Mouse (Mus musculus) midbrain, embryonic 15.5 days (tissue): Measurements from ENCODE around the gene Ebf1. TPM values are rescaled to one million over a fixed set of nuclear protein-coding genes. Genes with fewer than 3 reads are reported as not detected.
A peak's percentile ranks its signal among the peaks of the same experiment; 100 is the strongest.
"Not testable (repeated sequence)": the region's sequence is repeated elsewhere in the genome, so short reads cannot be mapped to it uniquely, and the experiment has no call there.

Source experiments
- ATAC-seq: fragments of 200-750 bp; cut with Nextera tagmentation; replicated peaks from 2 replicates; pipeline ENCODE4 v1.8.0; 2017; ENCODE audit warnings: moderate TSS enrichment
- H3K27ac ChIP-seq: fragments of 300-500 bp; sonication (generic); 2 replicates; pipeline ENCODE4 v1.5.1; 2015; ENCODE audit warnings: mild to moderate bottlenecking, inconsistent platforms
- H3K27me3 ChIP-seq: fragments of 300-500 bp; sonication (generic); replicated peaks from 2 replicates; pipeline ENCODE4 v1.6.1; 2015; ENCODE audit warnings: inconsistent platforms
- H3K36me3 ChIP-seq: fragments of 300-500 bp; sonication (generic); replicated peaks from 2 replicates; pipeline ENCODE4 v1.6.1; 2015; ENCODE audit warnings: inconsistent platforms
- H3K4me1 ChIP-seq: fragments of 300-500 bp; sonication (generic); 2 replicates; pipeline ENCODE4 v1.6.1; 2015; ENCODE audit warnings: inconsistent platforms
- H3K4me2 ChIP-seq: fragments of 300-500 bp; sonication (generic); 2 replicates; pipeline ENCODE4 v1.6.1; 2015; ENCODE audit warnings: inconsistent platforms, mild to moderate bottlenecking, moderate library complexity
- H3K4me3 ChIP-seq: fragments of 300-500 bp; sonication (generic); 2 replicates; pipeline ENCODE4 v1.5.1; 2015; ENCODE audit warnings: mild to moderate bottlenecking, inconsistent platforms
- H3K9ac ChIP-seq: fragments of 300-500 bp; sonication (generic); 2 replicates; pipeline ENCODE4 v1.6.1; 2015; ENCODE audit warnings: mild to moderate bottlenecking, inconsistent platforms
- H3K9me3 ChIP-seq: fragments of 300-500 bp; sonication (generic); 2 replicates; pipeline ENCODE4 v1.6.1; 2016; ENCODE audit warnings: inconsistent platforms
- WGBS: fragments of 180-500 bp; shearing (Covaris S2); methylation state at CpG from one replicate; pipeline ENCODE4 v1.1.7; 2015; ENCODE audit warnings: mixed read lengths; 5-methylcytosine and 5-hydroxymethylcytosine counted together
- polyA plus RNA-seq: library from polyadenylated mRNA; unstranded; fragments of >200 nt; fragmentation: Nextera tagmentation; extraction: Ambion mirVana; gene quantifications from 2 replicates; pipeline ENCODE4 v1.2.1, GENCODE M21; 2015

Gene Ebf1
- 66.6 and 68.9 TPM in 2 replicates for polyA plus RNA-seq

- ATAC-seq: peak; percentile 96
- WGBS: under 1% methylated on average over 31 of the region's 31 CpGs
- peak within 1 kb of the TSS; percentile 84 for H3K27ac ChIP-seq
- H3K4me2 ChIP-seq: peak within 1 kb of the TSS; percentile 91
- no peaks in the 10 kb centered on the region for H3K36me3 ChIP-seq
- H3K9me3 ChIP-seq: no peaks in the 10 kb centered on the region
- peaks cover 39% of the 10 kb centered on the region for H3K27me3 ChIP-seq
- peak within 1 kb of the TSS; percentile 72 for H3K9ac ChIP-seq
- peaks cover 39% of the 10 kb centered on the region for H3K4me1 ChIP-seq
- peak within 1 kb of the TSS; percentile 62 for H3K4me3 ChIP-seq
Measured at GRCm38 (mm10) chr11:44616788-44617712, at the start of gene Ebf1. Gene Ebf1, plus strand, starts transcription at chr11:44617317.

GRCm38 (mm10) chr11:44570336-44570735, 46.8 kb upstream of the Ebf1 start:
- H3K4me1 ChIP-seq, H3K27ac ChIP-seq, H3K4me2 ChIP-seq, H3K9ac ChIP-seq, ATAC-seq, H3K27me3 ChIP-seq, H3K4me3 ChIP-seq, H3K9me3 ChIP-seq: not testable (repeated sequence)
- H3K36me3 ChIP-seq: peaks cover 11% of the 10 kb centered on the region; the same call in 1 of the 2 replicates
- WGBS: 92% methylated on average over 4 of the region's 4 CpGs

GRCm38 (mm10) chr11:44572781-44573180, 44.3 kb upstream of the Ebf1 start:
- ATAC-seq: no peak
- H3K27ac ChIP-seq: no peak overlapping the region
- no peaks in the 10 kb centered on the region for H3K4me1 ChIP-seq
- no peak overlapping the region for H3K4me2 ChIP-seq
- H3K9ac ChIP-seq: no peak overlapping the region
- H3K9me3 ChIP-seq: no peaks in the 10 kb centered on the region
- H3K36me3 ChIP-seq: no peaks in the 10 kb centered on the region
- H3K4me3 ChIP-seq: no peak overlapping the region
- WGBS: 98% methylated on average over 5 of the region's 5 CpGs
- no peaks in the 10 kb centered on the region for H3K27me3 ChIP-seq

GRCm38 (mm10) chr11:44573396-44573795, 43.7 kb upstream of the Ebf1 start:
- no peak for ATAC-seq
- no peaks in the 10 kb centered on the region for H3K4me1 ChIP-seq
- H3K4me3 ChIP-seq: no peak overlapping the region
- H3K36me3 ChIP-seq: no peaks in the 10 kb centered on the region
- H3K27me3 ChIP-seq: no peaks in the 10 kb centered on the region
- no peak overlapping the region for H3K9ac ChIP-seq
- H3K4me2 ChIP-seq: no peak overlapping the region
- H3K27ac ChIP-seq: no peak overlapping the region
- WGBS: 77% methylated on average over 3 of the region's 3 CpGs
- no peaks in the 10 kb centered on the region for H3K9me3 ChIP-seq

- Histone ChIP-seq H3K4me1 (no peaks in the 10 kb centered on the region), H3K4me3 (no peak overlapping the region), H3K9ac (no peak overlapping the region), H3K4me2 (no peak overlapping the region), H3K36me3 (no peaks in the 10 kb centered on the region), H3K9me3 (no peaks in the 10 kb centered on the region), H3K27ac (no peak overlapping the region), H3K27me3 (no peaks in the 10 kb centered on the region)
- ATAC-seq: no peak
- 91% methylated on average over 8 of the region's 8 CpGs for WGBS
Measured at GRCm38 (mm10) chr11:44574391-44574790, 42.7 kb upstream of the Ebf1 start.

GRCm38 (mm10) chr11:44574820-44575219, 42.3 kb upstream of the Ebf1 start:
- no peak for ATAC-seq
- H3K4me2 ChIP-seq: no peak overlapping the region
- no peaks in the 10 kb centered on the region for H3K27me3 ChIP-seq
- H3K9ac ChIP-seq: no peak overlapping the region
- WGBS: 97% methylated on average over 5 of the region's 5 CpGs
- no peaks in the 10 kb centered on the region for H3K4me1 ChIP-seq
- H3K9me3 ChIP-seq: no peaks in the 10 kb centered on the region
- no peaks in the 10 kb centered on the region for H3K36me3 ChIP-seq
- H3K4me3 ChIP-seq: no peak overlapping the region
- no peak overlapping the region for H3K27ac ChIP-seq

- H3K9me3 ChIP-seq: no peaks in the 10 kb centered on the region
- no peaks in the 10 kb centered on the region for H3K4me1 ChIP-seq
- H3K4me3 ChIP-seq: no peak overlapping the region
- WGBS: 81% methylated on average over 9 of the region's 9 CpGs
- no peak overlapping the region for H3K9ac ChIP-seq
- ATAC-seq: no peak
- H3K4me2 ChIP-seq: no peak overlapping the region
- H3K36me3 ChIP-seq: no peaks in the 10 kb centered on the region
- H3K27ac ChIP-seq: no peak overlapping the region
- H3K27me3 ChIP-seq: no peaks in the 10 kb centered on the region
Measured at GRCm38 (mm10) chr11:44577911-44578310, 39.2 kb upstream of the Ebf1 start.

- Histone ChIP-seq H3K4me2 (no peak overlapping the region), H3K36me3 (no peaks in the 10 kb centered on the region), H3K9ac (no peak overlapping the region), H3K4me3 (no peak overlapping the region), H3K27ac (no peak overlapping the region), H3K4me1 (no peaks in the 10 kb centered on the region), H3K9me3 (no peaks in the 10 kb centered on the region), H3K27me3 (no peaks in the 10 kb centered on the region)
- 34% methylated on average over 11 of the region's 11 CpGs for WGBS
- ATAC-seq: no peak
Measured at GRCm38 (mm10) chr11:44581277-44581683, 35.8 kb upstream of the Ebf1 start.

GRCm38 (mm10) chr11:44586047-44586696, 30.9 kb upstream of the Ebf1 start:
- H3K27me3 ChIP-seq: no peaks in the 10 kb centered on the region
- no peak overlapping the region for H3K9ac ChIP-seq
- no peaks in the 10 kb centered on the region for H3K36me3 ChIP-seq
- H3K4me1 ChIP-seq: no peaks in the 10 kb centered on the region
- ATAC-seq: peak; percentile 73
- H3K9me3 ChIP-seq: no peaks in the 10 kb centered on the region
- H3K27ac ChIP-seq: peak overlapping the region; percentile 5; the same call in 1 of the 2 replicates
- 9% methylated on average over 3 of the region's 3 CpGs for WGBS
- H3K4me3 ChIP-seq: no peak overlapping the region
- H3K4me2 ChIP-seq: no peak overlapping the region

- no peaks in the 10 kb centered on the region for H3K9me3 ChIP-seq
- ATAC-seq: no peak
- no peak overlapping the region for H3K27ac ChIP-seq
- H3K4me1 ChIP-seq: no peaks in the 10 kb centered on the region
- no peaks in the 10 kb centered on the region for H3K36me3 ChIP-seq
- 93% methylated on average over 6 of the region's 6 CpGs for WGBS
- H3K9ac ChIP-seq: no peak overlapping the region
- H3K27me3 ChIP-seq: no peaks in the 10 kb centered on the region
- H3K4me2 ChIP-seq: no peak overlapping the region
- H3K4me3 ChIP-seq: no peak overlapping the region
Measured at GRCm38 (mm10) chr11:44593016-44593415, 24.1 kb upstream of the Ebf1 start.

- WGBS: 90% methylated on average over 3 of the region's 3 CpGs
- no peaks in the 10 kb centered on the region for H3K36me3 ChIP-seq
- H3K4me1 ChIP-seq: no peaks in the 10 kb centered on the region
- H3K4me3 ChIP-seq: no peak overlapping the region
- no peaks in the 10 kb centered on the region for H3K27me3 ChIP-seq
- H3K4me2 ChIP-seq: no peak overlapping the region
- H3K9me3 ChIP-seq: no peaks in the 10 kb centered on the region
- no peak overlapping the region for H3K9ac ChIP-seq
- no peak for ATAC-seq
- H3K27ac ChIP-seq: no peak overlapping the region
Measured at GRCm38 (mm10) chr11:44594768-44595167, 22.3 kb upstream of the Ebf1 start.

- 90% methylated on average over 8 of the region's 8 CpGs for whole genome bisulfite sequencing
- no peaks in the 10 kb centered on the region for H3K9me3 ChIP-seq
- ATAC-seq: no peak
- H3K27me3 ChIP-seq: 0 out of 2 replicates have a peak, but pooled peaks cover 5% of the 10 kb centered on the region
- H3K9ac ChIP-seq: no peak overlapping the region
- no peak overlapping the region for H3K4me3 ChIP-seq
- H3K27ac ChIP-seq: no peak overlapping the region
- H3K4me1 ChIP-seq: peaks cover 9% of the 10 kb centered on the region
- no peak overlapping the region for H3K4me2 ChIP-seq
- no peaks in the 10 kb centered on the region for H3K36me3 ChIP-seq
Measured at GRCm38 (mm10) chr11:44606881-44607280, 10.2 kb upstream of the Ebf1 start.
